Mouse (Mus musculus): ENCODE data around the gene Large1. TPM values are rescaled to one million over a fixed set of nuclear protein-coding genes. Genes with fewer than 3 reads are reported as not detected.
"Not testable (repeated sequence)": the region's sequence is repeated elsewhere in the genome, so short reads cannot be mapped to it uniquely, and the experiment has no call there.

Large1 gene
- 17.0 and 18.2 TPM in 2 replicates for polyA plus RNA-seq (2015; fragmentation: Nextera tagmentation; extraction: Ambion mirVana)

- Histone ChIP-seq H3K4me1 (replicated peaks; ENCODE audit: control insufficient read depth, insufficient read depth, low read length) (peaks cover 24% of the 10 kb centered on the region), H3K9ac (replicated peaks; ENCODE audit: low read depth, low read length) (peak within 1 kb of the TSS; percentile 95), H3K4me2 (ENCODE audit: low read length) (peak within 1 kb of the TSS; percentile 86), H3K9me3 (ENCODE audit: control insufficient read depth, low read length) (no peaks in the 10 kb centered on the region), H3K36me3 (ENCODE audit: control insufficient read depth, insufficient read depth) (no peaks in the 10 kb centered on the region), H3K27ac (ENCODE audit: low read length) (peak within 1 kb of the TSS; percentile 95), H3K4me3 (replicated peaks; ENCODE audit: low read length) (peak within 1 kb of the TSS; percentile 96), H3K27me3 (replicated peaks; ENCODE audit: control insufficient read depth, insufficient read depth, low read length) (no peaks in the 10 kb centered on the region)
- peak; percentile 97 for ATAC-seq
- WGBS, result under 1% methylated on average over 70 of the region's 84 CpGs
Observed at GRCm38 (mm10) chr8:73353108-73353793, at the start of gene Large1. Gene Large1 (minus strand): TSS chr8:73353540.

GRCm38 (mm10) chr8:73400343-73400742, 47.0 kb upstream of the Large1 start:
- Histone ChIP-seq H3K27me3 (replicated peaks; ENCODE audit: control insufficient read depth, insufficient read depth, low read length) (no peaks in the 10 kb centered on the region), H3K4me1 (replicated peaks; ENCODE audit: control insufficient read depth, insufficient read depth, low read length) (no peaks in the 10 kb centered on the region), H3K4me2 (ENCODE audit: low read length) (no peak overlapping the region), H3K27ac (ENCODE audit: low read length) (no peak overlapping the region), H3K4me3 (replicated peaks; ENCODE audit: low read length) (no peak overlapping the region), H3K36me3 (ENCODE audit: control insufficient read depth, insufficient read depth) (no peaks in the 10 kb centered on the region), H3K9ac (replicated peaks; ENCODE audit: low read depth, low read length) (no peak overlapping the region), H3K9me3 (ENCODE audit: control insufficient read depth, low read length) (no peaks in the 10 kb centered on the region)
- ATAC-seq, result no peak
- 44% methylated on average over 1 of the region's 1 CpGs for WGBS

- 91% methylated on average over 6 of the region's 6 CpGs for WGBS
- H3K9ac ChIP-seq (replicated peaks; ENCODE audit: low read depth, low read length); H3K4me1 ChIP-seq (replicated peaks; ENCODE audit: control insufficient read depth, insufficient read depth, low read length); H3K36me3 ChIP-seq (ENCODE audit: control insufficient read depth, insufficient read depth); ATAC-seq; H3K27me3 ChIP-seq (replicated peaks; ENCODE audit: control insufficient read depth, insufficient read depth, low read length); H3K4me2 ChIP-seq (ENCODE audit: low read length); H3K4me3 ChIP-seq (replicated peaks; ENCODE audit: low read length); H3K9me3 ChIP-seq (ENCODE audit: control insufficient read depth, low read length); H3K27ac ChIP-seq (ENCODE audit: low read length): not testable (repeated sequence)
Observed at GRCm38 (mm10) chr8:73373001-73373400, 19.7 kb upstream of the Large1 start.

GRCm38 (mm10) chr8:73355979-73356378, 2.6 kb upstream of the Large1 start:
- Histone ChIP-seq H3K27me3 (replicated peaks; ENCODE audit: control insufficient read depth, insufficient read depth, low read length) (no peaks in the 10 kb centered on the region), H3K9ac (replicated peaks; ENCODE audit: low read depth, low read length) (no peak overlapping the region), H3K4me2 (ENCODE audit: low read length) (peak overlapping the region; percentile 86), H3K9me3 (ENCODE audit: control insufficient read depth, low read length) (no peaks in the 10 kb centered on the region), H3K4me3 (replicated peaks; ENCODE audit: low read length) (no peak overlapping the region), H3K36me3 (ENCODE audit: control insufficient read depth, insufficient read depth) (no peaks in the 10 kb centered on the region), H3K4me1 (replicated peaks; ENCODE audit: control insufficient read depth, insufficient read depth, low read length) (peaks cover 11% of the 10 kb centered on the region), H3K27ac (ENCODE audit: low read length) (no peak overlapping the region)
- WGBS, result 20% methylated on average over 2 of the region's 2 CpGs
- no peak for ATAC-seq

GRCm38 (mm10) chr8:73354201-73354881, 1.0 kb upstream of the Large1 start:
- peak; percentile 45 for ATAC-seq
- H3K4me1 ChIP-seq (replicated peaks; ENCODE audit: control insufficient read depth, insufficient read depth, low read length), result peaks cover 21% of the 10 kb centered on the region
- H3K36me3 ChIP-seq (ENCODE audit: control insufficient read depth, insufficient read depth), result no peaks in the 10 kb centered on the region
- peak overlapping the region; percentile 96 for H3K4me3 ChIP-seq (replicated peaks; ENCODE audit: low read length)
- no peaks in the 10 kb centered on the region for H3K27me3 ChIP-seq (replicated peaks; ENCODE audit: control insufficient read depth, insufficient read depth, low read length)
- under 1% methylated on average over 25 of the region's 25 CpGs for WGBS
- H3K9ac ChIP-seq (replicated peaks; ENCODE audit: low read depth, low read length), result peak overlapping the region; percentile 77
- H3K9me3 ChIP-seq (ENCODE audit: control insufficient read depth, low read length), result no peaks in the 10 kb centered on the region
- H3K4me2 ChIP-seq (ENCODE audit: low read length), result peak overlapping the region; percentile 86
- H3K27ac ChIP-seq (ENCODE audit: low read length), result peak overlapping the region; percentile 95

GRCm38 (mm10) chr8:73353794-73354179, 447 bp upstream of the Large1 start:
- WGBS, result under 1% methylated on average over 16 of the region's 16 CpGs
- peak overlapping the region; percentile 86 for H3K4me2 ChIP-seq (ENCODE audit: low read length)
- peaks cover 21% of the 10 kb centered on the region for H3K4me1 ChIP-seq (replicated peaks; ENCODE audit: control insufficient read depth, insufficient read depth, low read length)
- H3K9ac ChIP-seq (replicated peaks; ENCODE audit: low read depth, low read length), result peak overlapping the region; percentile 77
- H3K36me3 ChIP-seq (ENCODE audit: control insufficient read depth, insufficient read depth), result no peaks in the 10 kb centered on the region
- H3K9me3 ChIP-seq (ENCODE audit: control insufficient read depth, low read length), result no peaks in the 10 kb centered on the region
- no peaks in the 10 kb centered on the region for H3K27me3 ChIP-seq (replicated peaks; ENCODE audit: control insufficient read depth, insufficient read depth, low read length)
- peak overlapping the region; percentile 96 for H3K4me3 ChIP-seq (replicated peaks; ENCODE audit: low read length)
- peak overlapping the region; percentile 95 for H3K27ac ChIP-seq (ENCODE audit: low read length)
- peak; percentile 26 for ATAC-seq

- WGBS, result under 1% methylated on average over 49 of the region's 56 CpGs
- peak overlapping the region; percentile 95 for H3K27ac ChIP-seq (ENCODE audit: low read length)
- peak; percentile 20 for ATAC-seq
- no peaks in the 10 kb centered on the region for H3K9me3 ChIP-seq (ENCODE audit: control insufficient read depth, low read length)
- no peaks in the 10 kb centered on the region for H3K36me3 ChIP-seq (ENCODE audit: control insufficient read depth, insufficient read depth)
- no peaks in the 10 kb centered on the region for H3K27me3 ChIP-seq (replicated peaks; ENCODE audit: control insufficient read depth, insufficient read depth, low read length)
- peak overlapping the region; percentile 95 for H3K9ac ChIP-seq (replicated peaks; ENCODE audit: low read depth, low read length)
- H3K4me2 ChIP-seq (ENCODE audit: low read length), result peak overlapping the region; percentile 58
- peak overlapping the region; percentile 96 for H3K4me3 ChIP-seq (replicated peaks; ENCODE audit: low read length)
- H3K4me1 ChIP-seq (replicated peaks; ENCODE audit: control insufficient read depth, insufficient read depth, low read length), result peaks cover 24% of the 10 kb centered on the region
Observed at GRCm38 (mm10) chr8:73352301-73353107, 836 bp downstream of the Large1 start.

GRCm38 (mm10) chr8:73350366-73350765, 3.0 kb downstream of the Large1 start:
- Histone ChIP-seq H3K36me3 (ENCODE audit: control insufficient read depth, insufficient read depth) (no peaks in the 10 kb centered on the region), H3K4me3 (replicated peaks; ENCODE audit: low read length) (peak overlapping the region; percentile 30), H3K4me1 (replicated peaks; ENCODE audit: control insufficient read depth, insufficient read depth, low read length) (peaks cover 24% of the 10 kb centered on the region), H3K9me3 (ENCODE audit: control insufficient read depth, low read length) (no peaks in the 10 kb centered on the region), H3K27me3 (replicated peaks; ENCODE audit: control insufficient read depth, insufficient read depth, low read length) (no peaks in the 10 kb centered on the region), H3K9ac (replicated peaks; ENCODE audit: low read depth, low read length) (no peak overlapping the region), H3K4me2 (ENCODE audit: low read length) (peak overlapping the region; percentile 58), H3K27ac (ENCODE audit: low read length) (no peak overlapping the region)
- no peak for ATAC-seq
- WGBS, result 3% methylated on average over 2 of the region's 2 CpGs

All from forebrain, embryonic 16.5 days (tissue).